Mouse (Mus musculus) forebrain, postnatal 0 days (tissue): ENCODE data around the gene H1foo. TPM values are rescaled to one million over a fixed set of nuclear protein-coding genes. Genes with fewer than 3 reads are reported as not detected.
A peak's percentile ranks its signal among the peaks of the same experiment; 100 is the strongest.

ENCODE experiments used
- ATAC-seq: fragments of 200-750 bp; cut with Nextera tagmentation; 2 replicates; pipeline ENCODE4 v1.8.0; 2017; ENCODE audit warnings: mild to moderate bottlenecking, moderate library complexity
- DNase-seq: peaks from one replicate; pipeline ENCODE4 v3.0.0-alpha.2; 2015
- H3K27ac ChIP-seq: fragments of 300-500 bp; sonication (generic); 2 replicates; pipeline ENCODE4 v1.5.1; 2014; ENCODE audit warnings: low read depth, mild to moderate bottlenecking, antibody characterized with exemption, low read length, moderate library complexity, mixed read lengths
- H3K27me3 ChIP-seq: fragments of 300-500 bp; sonication (generic); 2 replicates; pipeline ENCODE4 v1.6.1; 2014; ENCODE audit warnings: mild to moderate bottlenecking, low read length, mixed read lengths; ENCODE audit not compliant: insufficient read depth
- H3K36me3 ChIP-seq: fragments of 300-500 bp; sonication (generic); 2 replicates; pipeline ENCODE4 v1.6.1; 2014; ENCODE audit warnings: mild to moderate bottlenecking, moderate library complexity; ENCODE audit not compliant: insufficient read depth
- H3K4me1 ChIP-seq: fragments of 300-500 bp; sonication (generic); 2 replicates; pipeline ENCODE4 v1.6.1; 2014; ENCODE audit warnings: antibody characterized with exemption; ENCODE audit not compliant: insufficient read depth
- H3K4me2 ChIP-seq: fragments of 300-500 bp; sonication (generic); 2 replicates; pipeline ENCODE4 v1.6.1; 2014; ENCODE audit warnings: low read depth, mild to moderate bottlenecking, moderate library complexity
- H3K4me3 ChIP-seq: fragments of 300-500 bp; sonication (generic); 2 replicates; pipeline ENCODE4 v1.5.1; 2014; ENCODE audit warnings: low read depth, low read length, mixed read lengths
- H3K9ac ChIP-seq: fragments of 300-500 bp; sonication (generic); 2 replicates; pipeline ENCODE4 v1.6.1; 2014; ENCODE audit warnings: mild to moderate bottlenecking
- H3K9me3 ChIP-seq: fragments of 300-500 bp; sonication (generic); 2 replicates; pipeline ENCODE4 v1.6.1; 2016; ENCODE audit warnings: low read length
- CTCF ChIP-seq: sonication (generic); IDR thresholded peaks from 2 replicates; pipeline ENCODE4 v1.5.1; 2016; ENCODE audit warnings: antibody characterized with exemption, control low read depth, low read depth
- WGBS: fragments of 180-500 bp; shearing (Covaris S2); extraction: QIAGEN DNeasy Blood & Tissue Kit; methylation state at CpG from one replicate; pipeline ENCODE4 v1.1.7; 2014; 5-methylcytosine and 5-hydroxymethylcytosine counted together
- polyA plus RNA-seq: library from polyadenylated mRNA; unstranded; fragments of >200 nt; fragmentation: Nextera tagmentation; extraction: Ambion mirVana; gene quantifications from 2 replicates; pipeline ENCODE4 v1.2.1, GENCODE M21; 2015
- total RNA-seq: library from RNA; depleted of rRNA; stranded (reverse); fragments of >200 nt; gene quantifications from 2 replicates; pipeline ENCODE4 v1.2.3, GENCODE M21; 2014; rRNA removed

H1foo gene
- total RNA-seq, result not detected in 2 replicates
- not detected in 2 replicates for polyA plus RNA-seq

DNA sequence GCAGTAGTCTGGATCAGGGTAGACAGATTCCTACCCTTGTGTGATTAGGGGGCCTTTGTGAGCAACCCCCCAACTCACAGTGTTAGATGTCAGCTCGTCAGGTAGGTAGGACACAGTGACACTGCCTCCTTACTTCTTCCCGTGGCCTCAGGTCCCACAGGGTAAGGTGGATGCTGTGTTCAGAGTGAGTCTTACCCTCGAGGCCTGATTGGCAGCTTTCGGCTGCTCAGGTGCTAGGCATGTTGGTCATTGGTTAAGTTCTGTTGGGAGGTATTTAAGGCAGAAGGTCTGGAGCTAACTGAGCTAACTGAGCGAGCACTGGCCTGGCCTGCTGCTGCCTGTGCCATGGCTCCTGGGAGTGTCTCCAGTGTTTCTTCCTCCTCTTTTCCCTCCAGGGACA, at the start of gene H1foo:
Gene H1foo, plus strand, starts transcription at position 301 of the 400 bp plus-strand sequence.
- no peak for TF ChIP-seq CTCF
- H3K27me3 ChIP-seq, result no peaks in the 10 kb centered on the region
- H3K4me2 ChIP-seq, result no peak within 1 kb of the TSS
- H3K27ac ChIP-seq, result no peak within 1 kb of the TSS
- 71% methylated on average over 5 of the region's 5 CpGs for WGBS
- no peak for ATAC-seq
- no peak within 1 kb of the TSS for H3K4me3 ChIP-seq
- no peaks in the 10 kb centered on the region for H3K4me1 ChIP-seq
- H3K9me3 ChIP-seq, result no peaks in the 10 kb centered on the region
- no peak within 1 kb of the TSS for H3K9ac ChIP-seq
- no peaks in the 10 kb centered on the region for H3K36me3 ChIP-seq
- no peak for DNase-seq

DNA sequence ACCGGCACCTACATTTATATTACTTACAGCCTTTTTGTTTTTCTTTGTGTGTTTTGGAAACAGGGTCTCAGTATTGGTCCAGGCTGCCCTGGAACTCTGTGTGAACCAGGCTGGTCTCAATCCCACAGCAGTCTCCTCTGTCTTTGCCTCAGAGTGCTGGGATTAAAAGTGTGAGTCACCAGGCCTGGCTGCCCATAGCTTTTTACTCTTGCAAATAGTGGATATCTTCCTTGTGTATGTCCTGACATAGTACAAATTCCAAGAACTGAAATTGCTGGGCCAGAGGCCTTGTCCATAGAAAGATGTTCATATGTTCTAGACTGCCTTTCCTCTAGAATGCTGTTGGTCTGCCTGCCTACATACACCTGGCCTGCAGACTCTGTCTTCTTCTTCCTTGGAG, 48.4 kb upstream of the H1foo start:
- H3K27me3 ChIP-seq, result no peaks in the 10 kb centered on the region
- DNase-seq, result no peak
- H3K4me1 ChIP-seq, result peaks cover 8% of the 10 kb centered on the region
- H3K4me2 ChIP-seq, result no peak overlapping the region
- no peaks in the 10 kb centered on the region for H3K9me3 ChIP-seq
- TF ChIP-seq CTCF, result no peak
- no peak for ATAC-seq
- H3K4me3 ChIP-seq, result no peak overlapping the region
- H3K27ac ChIP-seq, result no peak overlapping the region
- peaks cover 12% of the 10 kb centered on the region; the same call in 1 of the 2 replicates for H3K36me3 ChIP-seq
- H3K9ac ChIP-seq, result no peak overlapping the region
- 24% methylated on average over 1 of the region's 1 CpGs for WGBS

DNA sequence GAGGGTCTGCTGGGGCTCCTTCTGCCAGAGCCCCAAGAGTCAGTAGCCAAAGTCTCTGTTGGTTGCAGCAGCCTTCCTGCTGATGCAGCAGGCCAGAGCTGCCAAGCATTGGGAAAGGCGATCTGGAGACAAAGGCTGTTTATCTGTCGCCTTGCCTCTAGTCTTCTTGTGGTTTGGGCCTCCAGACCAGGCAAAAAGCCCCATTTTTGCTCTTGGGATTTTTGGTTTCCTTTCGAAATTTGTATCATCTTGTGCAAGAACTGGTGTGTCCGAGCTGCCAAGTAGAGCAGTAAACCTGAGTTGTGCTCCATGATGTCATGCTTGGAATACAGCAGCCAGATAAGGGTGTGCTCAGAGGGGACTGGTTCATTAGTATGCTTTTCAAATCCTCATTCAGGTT, 47.6 kb upstream of the H1foo start:
- H3K9me3 ChIP-seq, result no peaks in the 10 kb centered on the region
- H3K36me3 ChIP-seq, result peaks cover 12% of the 10 kb centered on the region; the same call in 1 of the 2 replicates
- DNase-seq (no peak), ATAC-seq (no peak)
- no peak overlapping the region; the same call in 1 of the 2 replicates for H3K27ac ChIP-seq
- no peak overlapping the region for H3K4me3 ChIP-seq
- H3K4me1 ChIP-seq, result 0 out of 2 replicates have a peak, but pooled peaks cover under 1% of the 10 kb centered on the region
- 71% methylated on average over 4 of the region's 4 CpGs for WGBS
- H3K27me3 ChIP-seq, result no peaks in the 10 kb centered on the region
- H3K9ac ChIP-seq, result no peak overlapping the region
- H3K4me2 ChIP-seq, result no peak overlapping the region
- no peak for TF ChIP-seq CTCF

DNA sequence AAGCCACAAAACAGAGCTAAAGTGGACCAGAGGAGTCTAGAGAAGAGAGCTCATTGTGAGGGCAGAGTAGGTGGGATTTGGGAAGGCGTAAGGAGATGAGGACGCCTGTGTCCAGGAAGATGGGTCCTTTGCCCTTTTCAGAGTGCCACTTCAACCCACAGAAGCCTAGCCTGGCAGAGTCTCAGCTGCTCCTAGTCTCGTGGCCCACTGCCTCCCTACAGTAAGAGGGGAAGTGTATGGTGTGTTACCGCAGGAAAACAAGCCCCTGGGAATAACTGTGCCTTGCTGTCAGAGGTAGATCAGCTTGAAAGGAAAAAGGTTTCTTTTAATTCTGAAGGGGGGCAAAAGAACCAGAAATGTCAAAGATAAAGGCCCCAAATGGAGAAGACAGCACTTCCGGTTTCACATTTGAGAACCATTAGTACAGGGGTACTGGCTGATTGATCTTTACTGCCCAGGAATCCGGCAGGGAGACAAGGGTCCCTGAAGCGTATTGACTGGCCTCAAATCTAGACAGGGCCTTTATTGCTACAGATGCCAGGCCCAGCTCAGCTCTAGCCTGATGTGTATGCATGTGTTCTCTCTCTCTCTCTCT, 46.7 kb upstream of the H1foo start:
- no peak for DNase-seq
- 82% methylated on average over 7 of the region's 7 CpGs for WGBS
- Histone ChIP-seq H3K27me3 (no peaks in the 10 kb centered on the region), H3K36me3 (peaks cover 12% of the 10 kb centered on the region; the same call in 1 of the 2 replicates), H3K4me3 (no peak overlapping the region), H3K4me2 (no peak overlapping the region), H3K4me1 (no peaks in the 10 kb centered on the region), H3K9me3 (no peaks in the 10 kb centered on the region), H3K9ac (no peak overlapping the region), H3K27ac (no peak overlapping the region; the same call in 1 of the 2 replicates)
- ATAC-seq, result no peak
- TF ChIP-seq CTCF, result no peak

DNA sequence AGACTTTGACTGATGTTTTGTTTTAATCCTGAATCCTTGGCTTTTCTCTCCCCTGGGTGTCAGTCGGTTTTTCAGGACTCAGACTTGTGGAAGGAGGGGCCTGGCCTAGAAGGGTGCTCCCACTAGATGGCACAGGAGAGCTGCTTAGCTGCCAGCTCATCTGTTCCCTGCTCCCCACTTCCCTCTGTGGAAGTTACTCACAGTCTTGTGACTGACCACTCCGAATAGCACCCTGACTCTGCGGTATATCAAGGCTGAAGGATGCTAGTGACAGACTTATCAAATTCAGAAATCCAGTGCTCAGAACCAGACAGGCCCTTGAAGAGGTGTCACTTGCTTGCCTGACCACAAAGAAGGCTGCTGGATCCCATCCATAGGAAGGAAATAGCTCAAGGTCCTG, 43.7 kb upstream of the H1foo start:
- Histone ChIP-seq H3K9me3 (no peaks in the 10 kb centered on the region), H3K4me2 (no peak overlapping the region), H3K27me3 (no peaks in the 10 kb centered on the region), H3K9ac (no peak overlapping the region), H3K27ac (no peak overlapping the region), H3K36me3 (peaks cover 10% of the 10 kb centered on the region), H3K4me1 (0 out of 2 replicates have a peak, but pooled peaks cover 4% of the 10 kb centered on the region), H3K4me3 (no peak overlapping the region)
- DNase-seq (peak; percentile 83), ATAC-seq (peak; percentile 81)
- TF ChIP-seq CTCF, result peak; percentile 89
- WGBS, result 21% methylated on average over 3 of the region's 3 CpGs

DNA sequence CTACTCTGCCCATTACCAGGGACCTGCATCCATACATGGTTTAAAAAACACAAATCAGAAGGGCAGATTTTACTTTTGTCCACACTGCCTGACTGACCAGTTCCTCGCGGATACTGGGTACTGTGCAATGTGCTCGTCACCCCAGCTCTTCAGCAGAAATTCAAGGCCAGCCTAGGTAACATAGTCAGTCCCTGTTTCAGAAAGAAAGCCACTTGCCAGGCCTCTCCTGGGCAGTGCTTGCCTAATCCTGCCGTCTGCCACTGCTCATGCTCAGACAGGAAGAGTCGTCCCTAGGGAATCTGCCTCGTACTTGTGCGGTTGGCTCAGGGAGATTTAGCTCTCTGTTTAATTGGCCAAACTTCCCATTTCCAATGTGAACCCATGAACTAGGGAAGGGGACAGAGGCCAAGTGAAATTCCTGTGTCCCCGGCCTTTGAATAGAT, 43.2 kb upstream of the H1foo start:
- WGBS, result 79% methylated on average over 8 of the region's 8 CpGs
- DNase-seq (no peak), ATAC-seq (no peak)

DNA sequence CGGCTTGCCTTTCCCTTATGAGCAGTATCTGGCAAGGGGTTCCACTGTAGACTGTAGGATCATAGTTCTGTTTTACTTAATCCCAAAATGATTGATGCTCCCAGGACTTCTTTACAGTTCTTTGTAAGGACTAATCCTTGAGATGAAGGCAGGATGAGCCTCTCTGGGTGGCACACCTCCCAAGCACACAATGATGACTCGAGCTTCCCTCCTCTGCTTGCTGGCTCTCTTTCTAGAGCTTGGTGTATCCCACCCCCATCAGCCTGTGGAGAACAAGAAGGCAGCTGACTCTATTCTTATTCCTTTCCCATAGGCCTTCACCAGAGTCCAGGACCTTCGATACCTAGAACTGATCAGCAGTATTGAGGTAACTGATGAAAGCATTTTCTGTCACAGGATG, 42.2 kb upstream of the H1foo start:
- no peak overlapping the region for H3K4me3 ChIP-seq
- WGBS, result 60% methylated on average over 3 of the region's 3 CpGs
- H3K4me2 ChIP-seq, result no peak overlapping the region
- no peak for TF ChIP-seq CTCF
- no peak for ATAC-seq
- H3K9ac ChIP-seq, result no peak overlapping the region
- H3K36me3 ChIP-seq, result peaks cover 18% of the 10 kb centered on the region
- DNase-seq, result no peak
- H3K27ac ChIP-seq, result no peak overlapping the region
- H3K4me1 ChIP-seq, result 0 out of 2 replicates have a peak, but pooled peaks cover 4% of the 10 kb centered on the region
- H3K27me3 ChIP-seq, result no peaks in the 10 kb centered on the region
- no peaks in the 10 kb centered on the region for H3K9me3 ChIP-seq

More for the DNA sequence above, 43.2 kb upstream of the H1foo start:
- no peak overlapping the region for H3K27ac ChIP-seq
- H3K4me2 ChIP-seq, result no peak overlapping the region
- no peaks in the 10 kb centered on the region for H3K9me3 ChIP-seq
- H3K4me1 ChIP-seq, result 0 out of 2 replicates have a peak, but pooled peaks cover 4% of the 10 kb centered on the region
- TF ChIP-seq CTCF, result no peak
- H3K4me3 ChIP-seq, result no peak overlapping the region
- H3K27me3 ChIP-seq, result no peaks in the 10 kb centered on the region
- H3K36me3 ChIP-seq, result peaks cover 13% of the 10 kb centered on the region
- no peak overlapping the region for H3K9ac ChIP-seq
